Mouse (Mus musculus) bone marrow macrophage, adult 2 months (primary cell): ENCODE measurements at regions not wholly inside any gene's neighbourhood (a gene's known extent, or its start where the extent isn't known, plus 50 kb on each side); places are given as distances from the start of the nearest gene placed in this dataset.

Source experiments
- CTCF ChIP-seq: IDR thresholded peaks from 2 replicates; pipeline ENCODE4 v1.5.1; 2012; ENCODE audit warnings: low read depth, mild to moderate bottlenecking, low read length, moderate library complexity
- POLR2A ChIP-seq: IDR thresholded peaks from 2 replicates; pipeline ENCODE4 v1.6.1; 2012; ENCODE audit warnings: mild to moderate bottlenecking, low read depth, low read length, borderline replicate concordance

GRCm38 (mm10) chr8:56412026-56412425 is 117.6 kb downstream of the Hpgd start:
- TF ChIP-seq CTCF (no peak), POLR2A (no peak)
